Mouse (Mus musculus): Measurements from ENCODE around the gene Pole3. TPM values are rescaled to one million over a fixed set of nuclear protein-coding genes. Genes with fewer than 3 reads are reported as not detected.

Pole3 gene
- polyA plus RNA-seq, 1 experiment, result 47.9 TPM

DNA sequence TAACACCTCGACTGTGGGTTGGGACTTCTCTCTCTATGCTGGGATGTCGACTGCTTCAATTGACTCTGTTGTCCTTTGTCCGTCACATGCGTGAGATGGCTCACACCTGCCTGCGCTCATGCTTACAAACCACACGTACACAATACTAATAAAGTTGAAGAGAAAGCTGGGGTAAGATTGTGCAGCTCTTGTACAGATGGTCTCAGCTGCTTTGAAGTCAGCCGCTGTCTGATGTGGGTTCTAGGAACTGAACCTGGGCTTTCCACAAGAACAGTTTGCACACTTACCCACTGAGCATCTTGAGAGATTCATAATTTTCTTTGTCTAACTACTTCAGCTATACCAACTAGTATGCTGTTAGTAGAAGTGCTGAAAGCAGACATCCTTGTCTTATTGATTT is 27.1 kb upstream of the Pole3 start:
- TF ChIP-seq CTCF (IDR thresholded peaks at IDR 0.05; ENCODE audit: borderline replicate concordance, extremely low read depth, insufficient read depth, insufficient read length) (no peak), POLR2A (IDR thresholded peaks at IDR 0.05; ENCODE audit: borderline replicate concordance, extremely low read depth, insufficient read depth, insufficient read length, poor library complexity, severe bottlenecking) (no peak)
- DNase-seq (ENCODE audit: low read depth), result no peak

DNA sequence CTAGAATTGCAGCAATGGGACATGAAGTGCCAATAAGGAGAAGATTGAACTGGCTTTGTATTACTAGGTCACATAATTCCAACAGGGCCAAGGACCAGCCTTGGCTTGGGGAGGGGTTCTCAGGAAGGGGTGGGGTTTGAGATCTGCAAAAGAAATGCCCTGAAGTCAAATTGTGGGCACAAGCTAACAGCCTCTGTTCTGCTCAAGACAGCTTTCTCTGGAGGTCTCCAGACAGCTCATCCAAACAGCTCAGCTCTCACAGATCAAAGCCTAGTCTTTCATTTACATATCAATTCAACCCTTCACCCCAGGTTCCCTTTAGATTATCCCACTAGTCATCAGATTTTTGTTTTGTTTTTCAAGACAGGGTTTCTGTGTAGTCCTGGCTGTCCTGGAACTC is 19.9 kb upstream of the Pole3 start:
- no peak for DNase-seq (ENCODE audit: low read depth)
- no peak for TF ChIP-seq POLR2A (IDR thresholded peaks at IDR 0.05; ENCODE audit: borderline replicate concordance, extremely low read depth, insufficient read depth, insufficient read length, poor library complexity, severe bottlenecking)

DNA sequence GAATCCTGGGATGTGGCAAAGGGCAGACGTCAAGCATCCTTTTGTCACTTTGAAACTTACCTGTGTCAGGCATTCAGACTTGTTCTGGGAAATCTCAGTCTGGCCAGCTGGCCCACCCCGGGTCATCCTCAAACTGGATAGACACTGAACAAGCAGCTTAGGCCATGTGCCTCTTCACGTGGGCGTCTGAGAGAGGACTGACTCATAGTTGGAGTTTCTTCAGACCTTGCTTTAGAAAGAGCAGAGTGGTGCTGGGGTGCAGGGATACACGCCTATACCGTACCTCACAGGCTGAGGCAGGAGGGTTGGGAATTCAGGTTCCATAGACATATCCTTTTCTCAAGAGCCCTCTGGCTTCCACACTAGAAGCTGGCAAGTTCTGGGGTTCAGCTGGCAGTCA is 18.9 kb upstream of the Pole3 start:
- no peak for DNase-seq (ENCODE audit: low read depth)
- TF ChIP-seq CTCF (IDR thresholded peaks at IDR 0.05; ENCODE audit: borderline replicate concordance, extremely low read depth, insufficient read depth, insufficient read length) (no peak), POLR2A (IDR thresholded peaks at IDR 0.05; ENCODE audit: borderline replicate concordance, extremely low read depth, insufficient read depth, insufficient read length, poor library complexity, severe bottlenecking) (no peak)

GRCm38 (mm10) chr4:62541802-62542201 is 16.9 kb upstream of the Pole3 start:
- DNase-seq (ENCODE audit: low read depth), result peak; percentile 69
- TF ChIP-seq POLR2A (IDR thresholded peaks at IDR 0.05; ENCODE audit: borderline replicate concordance, extremely low read depth, insufficient read depth, insufficient read length, poor library complexity, severe bottlenecking), result no peak
- TF ChIP-seq CTCF (IDR thresholded peaks at IDR 0.05; ENCODE audit: borderline replicate concordance, extremely low read depth, insufficient read depth, insufficient read length), result no peak

DNA sequence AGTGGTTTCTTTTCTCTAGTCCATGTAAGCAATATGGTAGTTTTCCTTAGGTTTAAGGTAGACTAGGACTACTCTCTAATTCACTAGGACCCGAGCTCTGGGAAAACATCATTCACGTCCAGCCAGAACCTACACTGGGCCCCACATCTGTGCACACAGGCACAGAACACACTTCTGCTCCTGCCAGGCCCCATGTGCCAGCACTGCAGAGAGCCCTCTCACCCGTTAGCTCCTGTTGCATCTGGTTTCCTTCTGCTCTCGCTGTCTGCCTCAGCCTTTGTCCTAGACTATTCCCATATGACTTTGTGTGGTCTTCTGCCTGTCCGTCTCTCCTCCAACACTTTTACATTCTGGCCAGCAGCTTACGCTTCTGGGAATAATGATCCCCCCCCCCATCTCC is 8.9 kb upstream of the Pole3 start:
- TF ChIP-seq POLR2A (IDR thresholded peaks at IDR 0.05; ENCODE audit: borderline replicate concordance, extremely low read depth, insufficient read depth, insufficient read length, poor library complexity, severe bottlenecking) (no peak), CTCF (IDR thresholded peaks at IDR 0.05; ENCODE audit: borderline replicate concordance, extremely low read depth, insufficient read depth, insufficient read length) (no peak)
- DNase-seq (ENCODE audit: low read depth), result no peak

DNA sequence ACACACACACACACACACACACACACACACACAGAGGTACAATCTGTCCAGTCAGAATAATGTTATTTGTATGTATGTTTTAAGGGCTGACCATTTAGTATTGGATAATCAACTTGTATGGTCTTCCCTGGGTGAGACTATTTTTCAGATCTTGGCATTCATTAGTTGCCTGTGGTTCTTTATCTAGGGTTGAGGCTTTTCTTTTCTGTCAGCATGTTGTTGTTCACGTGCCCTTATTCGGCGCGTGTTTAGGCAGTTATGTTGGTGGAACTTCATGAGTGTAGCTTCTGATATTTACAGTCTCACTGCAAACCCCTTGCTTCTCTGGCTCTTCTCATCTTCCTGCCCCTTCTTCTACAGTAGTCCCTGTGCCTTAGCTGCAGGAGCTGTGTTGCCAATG is 2.8 kb upstream of the Pole3 start:
- DNase-seq (ENCODE audit: low read depth), result no peak
- no peak for TF ChIP-seq CTCF (IDR thresholded peaks at IDR 0.05; ENCODE audit: borderline replicate concordance, extremely low read depth, insufficient read depth, insufficient read length)
- no peak for TF ChIP-seq POLR2A (IDR thresholded peaks at IDR 0.05; ENCODE audit: borderline replicate concordance, extremely low read depth, insufficient read depth, insufficient read length, poor library complexity, severe bottlenecking)

GRCm38 (mm10) chr4:62526256-62526655 is 1.4 kb upstream of the Pole3 start:
- no peak for DNase-seq (ENCODE audit: low read depth)
- TF ChIP-seq POLR2A (IDR thresholded peaks at IDR 0.05; ENCODE audit: borderline replicate concordance, extremely low read depth, insufficient read depth, insufficient read length, poor library complexity, severe bottlenecking) (no peak), CTCF (IDR thresholded peaks at IDR 0.05; ENCODE audit: borderline replicate concordance, extremely low read depth, insufficient read depth, insufficient read length) (no peak)

DNA sequence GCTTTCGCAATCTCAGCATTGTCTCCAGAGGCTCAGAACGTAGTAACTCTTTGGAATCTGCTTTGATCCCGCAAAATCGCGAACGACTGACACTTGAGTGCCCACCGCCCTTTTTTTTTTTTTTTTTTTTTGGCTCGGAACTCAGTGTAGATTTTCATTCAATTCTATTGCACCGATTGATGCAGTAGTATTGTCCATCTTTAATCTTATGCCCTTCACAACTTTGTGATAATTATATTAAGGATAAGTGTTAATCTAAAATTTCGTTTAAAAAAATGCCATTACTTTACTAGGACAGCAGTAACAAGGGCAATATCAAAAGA is 582 bp upstream of the Pole3 start:
- DNase-seq (ENCODE audit: low read depth), result no peak
- TF ChIP-seq POLR2A (IDR thresholded peaks at IDR 0.05; ENCODE audit: borderline replicate concordance, extremely low read depth, insufficient read depth, insufficient read length, poor library complexity, severe bottlenecking) (0 out of 2 replicates have a peak, but pooled peaks have one; percentile 8), CTCF (IDR thresholded peaks at IDR 0.05; ENCODE audit: borderline replicate concordance, extremely low read depth, insufficient read depth, insufficient read length) (no peak)

GRCm38 (mm10) chr4:62520892-62521400 is 3.9 kb downstream of the Pole3 start:
- TF ChIP-seq CTCF (IDR thresholded peaks at IDR 0.05; ENCODE audit: borderline replicate concordance, extremely low read depth, insufficient read depth, insufficient read length), result no peak
- TF ChIP-seq POLR2A (IDR thresholded peaks at IDR 0.05; ENCODE audit: borderline replicate concordance, extremely low read depth, insufficient read depth, insufficient read length, poor library complexity, severe bottlenecking), result no peak

DNA sequence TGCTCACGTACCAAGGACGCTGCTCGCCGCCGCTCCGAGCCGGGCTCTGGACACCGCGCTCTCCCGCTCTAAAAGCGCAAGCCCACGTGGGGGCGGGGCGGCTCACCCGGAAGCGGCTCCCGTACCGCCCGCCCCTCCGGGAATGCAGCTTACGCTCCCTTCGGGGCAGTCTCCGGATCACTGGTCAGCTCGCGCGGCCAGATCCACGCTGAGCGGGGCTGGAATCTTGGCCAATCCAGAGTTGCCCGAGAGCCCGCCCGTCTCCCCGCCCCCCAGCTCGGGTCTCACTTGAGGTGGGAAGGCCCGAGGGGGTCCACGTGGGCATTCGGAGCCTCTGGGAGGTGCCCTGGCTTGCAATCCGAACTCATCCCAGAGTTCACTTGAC is 5.0 kb downstream of the Pole3 start, which contains the start of gene Alad:
Alad (minus strand) TSS at position 70 of the 385 bp plus-strand sequence.
- DNase-seq (ENCODE audit: low read depth), result peak; percentile 90
- no peak for TF ChIP-seq CTCF (IDR thresholded peaks at IDR 0.05; ENCODE audit: borderline replicate concordance, extremely low read depth, insufficient read depth, insufficient read length)
- 0 out of 2 replicates have a peak, but pooled peaks have one; percentile 16 for TF ChIP-seq POLR2A (IDR thresholded peaks at IDR 0.05; ENCODE audit: borderline replicate concordance, extremely low read depth, insufficient read depth, insufficient read length, poor library complexity, severe bottlenecking)

More at GRCm38 (mm10) chr4:62520892-62521400, 3.9 kb downstream of the Pole3 start:
- no peak for DNase-seq (ENCODE audit: low read depth)

GRCm38 (mm10) chr4:62519122-62519848 is 5.6 kb downstream of the Pole3 start:
- TF ChIP-seq POLR2A (IDR thresholded peaks at IDR 0.05; ENCODE audit: borderline replicate concordance, extremely low read depth, insufficient read depth, insufficient read length, poor library complexity, severe bottlenecking) (no peak), CTCF (IDR thresholded peaks at IDR 0.05; ENCODE audit: borderline replicate concordance, extremely low read depth, insufficient read depth, insufficient read length) (no peak)

More at GRCm38 (mm10) chr4:62519122-62519848, 5.6 kb downstream of the Pole3 start:
- no peak for DNase-seq (ENCODE audit: low read depth)

Measured in brain, embryonic 14.5 days (tissue).